18 mouse cellular contexts compared by ENCODE assay signal in genomic region chrX:142960434-142960833, GRCm38 (mm10). TPM values are rescaled to one million over a fixed set of nuclear protein-coding genes. Genes with fewer than 3 reads are reported as not detected.
A peak's percentile ranks its signal among the peaks of the same experiment; 100 is the strongest.
DNase-seq lines count a peak whose midpoint lies in the region; ATAC-seq and TF ChIP-seq lines count a peak whose summit lies in the region.
"Had no signal": no experiment of that assay in that cellular context is flagged by ENCODE, and none has a peak within 500 bp of the region (broad histone marks: within the 10 kb centered on the region; RNA-seq: fewer than 3 reads in every experiment).

No protein-coding gene starts in this region.

- no peaks in the 10 kb centered on the region for H3K36me3 ChIP-seq in kidney, embryonic 16.5 days (ENCODE audit: insufficient read depth, low read length)
- H3K36me3 ChIP-seq: embryonic facial prominence, embryonic 10.5 days; embryonic facial prominence, embryonic 12.5 days had no signal

- no peak for TF ChIP-seq CTCF in embryonic fibroblast, embryonic 13.5 days (IDR thresholded peaks at IDR 0.05; ENCODE audit: borderline replicate concordance, insufficient read depth, low read length)

- DNase-seq in frontal cortex, postnatal 10 days (ENCODE audit: low spot score in 2 of 2): no peak
- no peak for DNase-seq in gastrocnemius, postnatal 10 days
- DNase-seq: adrenal gland, adult 2 months; adrenal gland, postnatal 10 days; adrenal gland, postnatal 25 days; cerebellum, adult 11-12 months; cerebellum, adult 2 months; cerebellum, adult 9-10 months; cerebellum, postnatal 10 days; cerebellum, postnatal 25 days had no signal

- no peak for TF ChIP-seq POLR2A in embryonic fibroblast, embryonic 13.5 days (IDR thresholded peaks at IDR 0.05; ENCODE audit: low read depth, low read length)

- no peak overlapping the region for H3K4me3 ChIP-seq in embryonic fibroblast, embryonic 13.5 days (ENCODE audit: insufficient read depth, low read length)
- no peak overlapping the region for H3K4me3 ChIP-seq in kidney, embryonic 16.5 days (ENCODE audit: low read length)
- H3K4me3 ChIP-seq: embryonic facial prominence, embryonic 10.5 days; embryonic facial prominence, embryonic 12.5 days; erythroblast, embryonic 14.5 days; forebrain, embryonic 13.5 days had no signal

- H3K9me3 ChIP-seq in kidney, embryonic 16.5 days (ENCODE audit: low read length): no peaks in the 10 kb centered on the region
- H3K9me3 ChIP-seq: embryonic facial prominence, embryonic 10.5 days; embryonic facial prominence, embryonic 12.5 days; forebrain, embryonic 13.5 days had no signal

- no peak overlapping the region for H3K9ac ChIP-seq in kidney, embryonic 16.5 days (replicated peaks; ENCODE audit: low read length)
- H3K9ac ChIP-seq: embryonic facial prominence, embryonic 12.5 days; forebrain, embryonic 13.5 days had no signal

- peak; percentile 81 for ATAC-seq in frontal cortex, adult (ENCODE audit: low TSS enrichment)
- ATAC-seq in kidney, embryonic 16.5 days (ENCODE audit: low FRiP score, low TSS enrichment): no peak
- ATAC-seq: forebrain, embryonic 13.5 days; forebrain, embryonic 16.5 days had no signal

- peaks cover 12% of the 10 kb centered on the region; the same call in 1 of the 2 replicates for H3K27me3 ChIP-seq in kidney, embryonic 16.5 days (ENCODE audit: insufficient read depth, low read length)
- H3K27me3 ChIP-seq: forebrain, embryonic 13.5 days had no signal

- peak overlapping the region; percentile 61; the same call in 1 of the 2 replicates for H3K27ac ChIP-seq in embryonic fibroblast, embryonic 13.5 days (ENCODE audit: insufficient read depth, low read length)
- H3K27ac ChIP-seq in kidney, embryonic 16.5 days (ENCODE audit: low read length): no peak overlapping the region
- H3K27ac ChIP-seq: embryonic facial prominence, embryonic 10.5 days; embryonic facial prominence, embryonic 12.5 days; forebrain, embryonic 13.5 days had no signal

- H3K4me1 ChIP-seq in embryonic fibroblast, embryonic 13.5 days (ENCODE audit: control insufficient read depth, insufficient read depth, low read length): peaks cover 5% of the 10 kb centered on the region
- H3K4me1 ChIP-seq in kidney, embryonic 16.5 days (ENCODE audit: insufficient read depth, low read length): no peaks in the 10 kb centered on the region
- H3K4me1 ChIP-seq: embryonic facial prominence, embryonic 12.5 days; forebrain, embryonic 13.5 days had no signal

- no peak overlapping the region for H3K4me2 ChIP-seq in kidney, embryonic 16.5 days (replicated peaks; ENCODE audit: low read depth, low read length)
- H3K4me2 ChIP-seq: embryonic facial prominence, embryonic 12.5 days; forebrain, embryonic 13.5 days had no signal

- 82% methylated on average over 2 of the region's 2 CpGs for WGBS in kidney, embryonic 16.5 days

RNA-seq across cellular contexts. Expression of gene Ammecr1, which starts 6.1 kb away (rescaled TPM):
- polyA plus RNA-seq in embryonic fibroblast, embryonic 13.5 days (2011; ENCODE audit: insufficient read length, low read depth, missing spikeins): 40.4 and 41.3 TPM in 2 replicates
- 7.3 and 7.5 TPM in 2 replicates for polyA plus RNA-seq in kidney, embryonic 16.5 days (2015; fragmentation: Nextera tagmentation; extraction: Ambion mirVana)
- total RNA-seq in gastrocnemius, postnatal 10 days (2021): 10 to 100 TPM; 11.0 to 12.9 TPM
